Mouse (Mus musculus): ENCODE results near the gene Nos1ap. TPM values are rescaled to one million over a fixed set of nuclear protein-coding genes. Genes with fewer than 3 reads are reported as not detected.

Gene Nos1ap
- polyA plus RNA-seq, 1 experiment from 2014 or later: 24.6 TPM

DNA sequence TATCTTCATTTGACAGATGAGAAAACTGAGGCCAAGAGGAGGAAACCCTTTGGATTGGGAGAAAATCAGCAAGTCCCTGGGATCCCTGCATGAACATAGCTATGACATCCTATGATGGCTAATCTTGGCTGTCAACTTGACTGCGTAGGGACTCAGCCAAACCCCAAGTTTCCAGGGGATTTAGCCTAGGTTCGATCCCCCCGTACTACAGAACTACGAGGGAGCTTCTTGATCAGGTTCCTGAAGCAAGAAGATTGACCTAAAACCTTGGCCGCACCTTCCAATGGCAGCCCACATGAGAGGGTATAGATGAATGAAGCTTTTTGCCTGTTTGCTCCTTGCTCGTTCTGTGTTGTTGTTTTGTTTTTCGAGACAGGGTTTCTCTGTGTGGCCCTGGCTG, 4.9 kb upstream of the Nos1ap start:
- Histone ChIP-seq H3K4me2 (ENCODE audit: low read length) (no peak overlapping the region), H3K9ac (ENCODE audit: low read depth, low read length) (no peak overlapping the region), H3K9me3 (replicated peaks; ENCODE audit: control insufficient read depth, low read length, poor library complexity, severe bottlenecking) (no peaks in the 10 kb centered on the region), H3K4me3 (ENCODE audit: low read depth, low read length) (no peak overlapping the region), H3K27ac (ENCODE audit: low read length) (no peak overlapping the region), H3K36me3 (ENCODE audit: control insufficient read depth, insufficient read depth, low read length) (no peaks in the 10 kb centered on the region), H3K27me3 (ENCODE audit: control insufficient read depth, insufficient read depth, low read depth, low read length) (no peaks in the 10 kb centered on the region), H3K4me1 (ENCODE audit: control insufficient read depth, insufficient read depth, low read length) (no peaks in the 10 kb centered on the region)
- ATAC-seq: no peak
- 96% methylated on average over 7 of the region's 7 CpGs for WGBS

DNA sequence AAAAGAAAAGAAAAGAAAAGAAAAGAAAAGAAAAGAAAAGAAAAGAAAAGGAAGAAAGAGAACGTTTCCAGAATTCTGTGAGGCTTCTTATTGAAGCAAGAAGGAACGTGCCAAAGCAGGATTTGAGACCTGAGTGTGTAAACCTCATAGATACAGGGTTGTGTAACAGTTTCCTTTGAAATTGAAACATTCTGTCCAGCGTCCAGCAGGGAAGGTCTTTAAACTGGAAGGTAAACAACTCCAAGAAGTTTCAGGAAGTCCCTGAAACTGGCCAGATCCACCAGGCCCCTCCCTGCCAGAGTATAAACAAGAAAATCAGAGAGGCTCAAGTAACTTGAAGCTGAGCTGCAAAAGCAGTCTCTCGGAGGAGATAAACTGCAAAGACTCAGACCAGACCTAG, 870 bp upstream of the Nos1ap start:
- Histone ChIP-seq H3K9me3 (replicated peaks; ENCODE audit: control insufficient read depth, low read length, poor library complexity, severe bottlenecking) (no peaks in the 10 kb centered on the region), H3K36me3 (ENCODE audit: control insufficient read depth, insufficient read depth, low read length) (no peaks in the 10 kb centered on the region; the same call in 1 of the 2 replicates), H3K27me3 (ENCODE audit: control insufficient read depth, insufficient read depth, low read depth, low read length) (no peaks in the 10 kb centered on the region; the same call in 1 of the 2 replicates), H3K27ac (ENCODE audit: low read length) (no peak overlapping the region), H3K9ac (ENCODE audit: low read depth, low read length) (no peak overlapping the region), H3K4me2 (ENCODE audit: low read length) (no peak overlapping the region), H3K4me3 (ENCODE audit: low read depth, low read length) (no peak overlapping the region), H3K4me1 (ENCODE audit: control insufficient read depth, insufficient read depth, low read length) (peaks cover 15% of the 10 kb centered on the region)
- ATAC-seq: no peak
- WGBS: 40% methylated on average over 4 of the region's 4 CpGs

GRCm38 (mm10) chr1:170590041-170590360, 340 bp upstream of the Nos1ap start:
- H3K4me3 ChIP-seq (ENCODE audit: low read depth, low read length): peak overlapping the region; percentile 97
- H3K4me2 ChIP-seq (ENCODE audit: low read length): peak overlapping the region; percentile 91
- no peaks in the 10 kb centered on the region for H3K9me3 ChIP-seq (replicated peaks; ENCODE audit: control insufficient read depth, low read length, poor library complexity, severe bottlenecking)
- no peak for ATAC-seq
- H3K27me3 ChIP-seq (ENCODE audit: control insufficient read depth, insufficient read depth, low read depth, low read length): no peaks in the 10 kb centered on the region; the same call in 1 of the 2 replicates
- H3K9ac ChIP-seq (ENCODE audit: low read depth, low read length): peak overlapping the region; percentile 93
- no peaks in the 10 kb centered on the region; the same call in 1 of the 2 replicates for H3K36me3 ChIP-seq (ENCODE audit: control insufficient read depth, insufficient read depth, low read length)
- H3K27ac ChIP-seq (ENCODE audit: low read length): peak overlapping the region; percentile 75; the same call in 1 of the 2 replicates
- H3K4me1 ChIP-seq (ENCODE audit: control insufficient read depth, insufficient read depth, low read length): peaks cover 15% of the 10 kb centered on the region
- under 1% methylated on average over 11 of the region's 11 CpGs for WGBS

GRCm38 (mm10) chr1:170588879-170589218, 812 bp downstream of the Nos1ap start:
- H3K4me1 ChIP-seq (ENCODE audit: control insufficient read depth, insufficient read depth, low read length): peaks cover 15% of the 10 kb centered on the region
- H3K4me3 ChIP-seq (ENCODE audit: low read depth, low read length): peak overlapping the region; percentile 97
- H3K9me3 ChIP-seq (replicated peaks; ENCODE audit: control insufficient read depth, low read length, poor library complexity, severe bottlenecking): no peaks in the 10 kb centered on the region
- H3K4me2 ChIP-seq (ENCODE audit: low read length): peak overlapping the region; percentile 91
- peak; percentile 54 for ATAC-seq
- H3K27ac ChIP-seq (ENCODE audit: low read length): peak overlapping the region; percentile 75; the same call in 1 of the 2 replicates
- H3K9ac ChIP-seq (ENCODE audit: low read depth, low read length): peak overlapping the region; percentile 93
- H3K27me3 ChIP-seq (ENCODE audit: control insufficient read depth, insufficient read depth, low read depth, low read length): no peaks in the 10 kb centered on the region; the same call in 1 of the 2 replicates
- WGBS: 6% methylated on average over 8 of the region's 8 CpGs
- H3K36me3 ChIP-seq (ENCODE audit: control insufficient read depth, insufficient read depth, low read length): no peaks in the 10 kb centered on the region; the same call in 1 of the 2 replicates

- Histone ChIP-seq H3K36me3 (ENCODE audit: control insufficient read depth, insufficient read depth, low read length) (no peaks in the 10 kb centered on the region; the same call in 1 of the 2 replicates), H3K27ac (ENCODE audit: low read length) (no peak overlapping the region), H3K9me3 (replicated peaks; ENCODE audit: control insufficient read depth, low read length, poor library complexity, severe bottlenecking) (no peaks in the 10 kb centered on the region), H3K4me2 (ENCODE audit: low read length) (peak overlapping the region; percentile 91), H3K4me3 (ENCODE audit: low read depth, low read length) (peak overlapping the region; percentile 97), H3K27me3 (ENCODE audit: control insufficient read depth, insufficient read depth, low read depth, low read length) (no peaks in the 10 kb centered on the region; the same call in 1 of the 2 replicates), H3K4me1 (ENCODE audit: control insufficient read depth, insufficient read depth, low read length) (peaks cover 15% of the 10 kb centered on the region), H3K9ac (ENCODE audit: low read depth, low read length) (peak overlapping the region; percentile 21; the same call in 1 of the 2 replicates)
- ATAC-seq: no peak
- WGBS: 31% methylated on average over 6 of the region's 6 CpGs
Observed at GRCm38 (mm10) chr1:170588353-170588752, 1.3 kb downstream of the Nos1ap start.

DNA sequence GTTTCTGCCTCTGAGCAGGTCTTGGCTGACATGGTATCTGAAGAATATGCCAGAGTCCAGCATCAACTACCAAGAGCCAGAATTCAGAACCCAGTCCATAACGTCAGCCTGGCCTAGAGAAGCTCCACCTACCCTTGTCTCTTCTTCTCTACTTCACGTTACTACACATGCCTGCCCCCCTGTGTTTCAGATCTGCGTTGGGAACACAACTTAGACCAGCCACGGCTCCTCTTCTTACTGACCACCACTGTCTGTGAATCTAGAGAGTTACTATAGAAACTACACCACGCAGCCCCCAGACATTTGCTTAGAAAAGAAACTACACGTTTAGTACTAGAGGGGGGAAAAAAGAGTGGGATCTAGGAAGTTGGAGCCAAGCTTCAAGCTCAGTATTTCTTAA, 2.9 kb downstream of the Nos1ap start:
- no peak for ATAC-seq
- H3K4me3 ChIP-seq (ENCODE audit: low read depth, low read length): no peak overlapping the region
- H3K9ac ChIP-seq (ENCODE audit: low read depth, low read length): no peak overlapping the region
- WGBS: 78% methylated on average over 6 of the region's 6 CpGs
- H3K27ac ChIP-seq (ENCODE audit: low read length): no peak overlapping the region
- H3K4me2 ChIP-seq (ENCODE audit: low read length): peak overlapping the region; percentile 91; the same call in 1 of the 2 replicates
- H3K36me3 ChIP-seq (ENCODE audit: control insufficient read depth, insufficient read depth, low read length): no peaks in the 10 kb centered on the region; the same call in 1 of the 2 replicates
- H3K9me3 ChIP-seq (replicated peaks; ENCODE audit: control insufficient read depth, low read length, poor library complexity, severe bottlenecking): no peaks in the 10 kb centered on the region
- H3K4me1 ChIP-seq (ENCODE audit: control insufficient read depth, insufficient read depth, low read length): peaks cover 15% of the 10 kb centered on the region
- no peaks in the 10 kb centered on the region; the same call in 1 of the 2 replicates for H3K27me3 ChIP-seq (ENCODE audit: control insufficient read depth, insufficient read depth, low read depth, low read length)

GRCm38 (mm10) chr1:170583925-170584324, 5.7 kb downstream of the Nos1ap start:
- ATAC-seq: no peak
- Histone ChIP-seq H3K27ac (ENCODE audit: low read length) (no peak overlapping the region), H3K36me3 (ENCODE audit: control insufficient read depth, insufficient read depth, low read length) (no peaks in the 10 kb centered on the region; the same call in 1 of the 2 replicates), H3K9me3 (replicated peaks; ENCODE audit: control insufficient read depth, low read length, poor library complexity, severe bottlenecking) (no peaks in the 10 kb centered on the region), H3K4me3 (ENCODE audit: low read depth, low read length) (no peak overlapping the region), H3K27me3 (ENCODE audit: control insufficient read depth, insufficient read depth, low read depth, low read length) (no peaks in the 10 kb centered on the region; the same call in 1 of the 2 replicates), H3K9ac (ENCODE audit: low read depth, low read length) (no peak overlapping the region), H3K4me1 (ENCODE audit: control insufficient read depth, insufficient read depth, low read length) (peaks cover 24% of the 10 kb centered on the region), H3K4me2 (ENCODE audit: low read length) (no peak overlapping the region)
- 93% methylated on average over 2 of the region's 2 CpGs for WGBS

DNA sequence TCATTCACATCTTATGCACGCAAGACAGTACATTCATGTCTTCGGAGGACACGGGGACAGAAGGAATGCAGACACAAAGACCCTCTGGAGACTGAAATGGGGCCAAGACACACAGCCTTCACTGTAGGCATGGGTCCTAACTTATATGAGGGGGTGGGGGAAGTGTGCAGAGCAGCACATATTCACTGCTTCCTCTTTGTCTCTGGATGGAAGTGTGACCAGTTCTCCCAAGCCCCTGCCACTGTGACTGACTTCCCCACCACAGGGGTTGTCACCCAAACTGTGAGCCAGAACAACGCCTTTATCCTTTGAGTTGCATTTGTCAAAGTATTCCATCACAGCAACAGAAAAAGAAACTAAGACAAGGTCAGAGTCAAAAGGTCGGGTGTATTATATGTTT, 7.3 kb downstream of the Nos1ap start:
- no peak overlapping the region for H3K9ac ChIP-seq (ENCODE audit: low read depth, low read length)
- H3K4me3 ChIP-seq (ENCODE audit: low read depth, low read length): no peak overlapping the region
- ATAC-seq: no peak
- 90% methylated on average over 5 of the region's 5 CpGs for WGBS
- no peaks in the 10 kb centered on the region for H3K9me3 ChIP-seq (replicated peaks; ENCODE audit: control insufficient read depth, low read length, poor library complexity, severe bottlenecking)
- no peaks in the 10 kb centered on the region; the same call in 1 of the 2 replicates for H3K27me3 ChIP-seq (ENCODE audit: control insufficient read depth, insufficient read depth, low read depth, low read length)
- H3K4me1 ChIP-seq (ENCODE audit: control insufficient read depth, insufficient read depth, low read length): peaks cover 12% of the 10 kb centered on the region
- H3K27ac ChIP-seq (ENCODE audit: low read length): no peak overlapping the region
- H3K4me2 ChIP-seq (ENCODE audit: low read length): no peak overlapping the region
- H3K36me3 ChIP-seq (ENCODE audit: control insufficient read depth, insufficient read depth, low read length): no peaks in the 10 kb centered on the region; the same call in 1 of the 2 replicates

- Histone ChIP-seq H3K4me1 (ENCODE audit: control insufficient read depth, insufficient read depth, low read length) (peaks cover 18% of the 10 kb centered on the region; the same call in 1 of the 2 replicates), H3K9me3 (replicated peaks; ENCODE audit: control insufficient read depth, low read length, poor library complexity, severe bottlenecking) (no peaks in the 10 kb centered on the region), H3K4me2 (ENCODE audit: low read length) (no peak overlapping the region), H3K9ac (ENCODE audit: low read depth, low read length) (peak overlapping the region; percentile 25; the same call in 1 of the 2 replicates), H3K4me3 (ENCODE audit: low read depth, low read length) (no peak overlapping the region), H3K36me3 (ENCODE audit: control insufficient read depth, insufficient read depth, low read length) (no peaks in the 10 kb centered on the region; the same call in 1 of the 2 replicates), H3K27ac (ENCODE audit: low read length) (no peak overlapping the region), H3K27me3 (ENCODE audit: control insufficient read depth, insufficient read depth, low read depth, low read length) (no peaks in the 10 kb centered on the region)
- ATAC-seq: no peak
- 56% methylated on average over 13 of the region's 13 CpGs for WGBS
Observed at GRCm38 (mm10) chr1:170580485-170581110, 9.1 kb downstream of the Nos1ap start.

Measured in midbrain, embryonic 16.5 days (tissue).